Mouse (Mus musculus) cerebellum, adult 2 months (tissue): ENCODE data around the gene Lrg1.

Experiments used
- CTCF ChIP-seq: fragments of 200-500 bp; IDR thresholded peaks from 2 replicates; pipeline ENCODE4 v1.5.1; 2011; ENCODE audit warnings: low read depth, mild to moderate bottlenecking, control low read depth, low read length, moderate library complexity, borderline replicate concordance; ENCODE audit not compliant: insufficient read depth
- POLR2A ChIP-seq: fragments of 200-500 bp; IDR thresholded peaks from 2 replicates; pipeline ENCODE4 v1.6.1; 2011; ENCODE audit warnings: low read length, control low read depth, borderline replicate concordance; ENCODE audit not compliant: insufficient read depth

DNA sequence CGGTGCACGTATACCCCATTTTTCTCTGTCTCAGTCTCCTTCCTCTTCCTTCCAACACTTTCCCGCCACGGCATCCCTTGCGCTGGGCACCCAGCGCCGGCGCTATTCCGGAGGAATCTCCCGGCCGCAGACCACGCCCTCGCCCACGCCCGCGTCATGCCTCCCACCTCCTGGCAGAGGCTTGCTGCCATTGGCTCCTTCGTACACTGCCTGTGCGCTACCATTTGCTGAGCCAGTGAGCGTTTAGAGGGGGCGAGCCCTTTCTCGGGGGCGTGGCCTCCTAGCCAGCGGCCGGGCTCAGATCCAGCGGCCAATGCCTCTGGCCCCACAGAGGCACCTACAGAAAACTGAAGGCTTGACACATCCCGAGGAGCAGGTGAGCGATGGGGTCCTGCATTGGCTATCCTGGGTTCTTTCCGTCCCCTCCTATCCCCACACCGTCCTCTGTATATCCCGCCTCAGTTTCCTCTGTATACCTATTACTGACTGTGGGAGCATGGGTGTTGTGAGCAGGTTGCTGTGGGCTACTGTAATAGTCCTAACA lies 40.5 kb upstream of the Lrg1 start, which contains the start of gene Tnfaip8l1:
- TF ChIP-seq POLR2A (peak; percentile 36; the same call in 1 of the 2 replicates), CTCF (no peak)
